Mouse (Mus musculus): ENCODE data around the gene Katnal1. TPM values are rescaled to one million over a fixed set of nuclear protein-coding genes. Genes with fewer than 3 reads are reported as not detected.

The Katnal1 gene
- total RNA-seq, 4 experiments from 2014 or later, result 55.4 to 73.6 (median 64.1) TPM

Other genes starting within 250 kb of the Katnal1 start
- gene Gm42791, start 65.8 kb upstream of the Katnal1 start, total RNA-seq (2022), result 10 to 100 TPM; 20.4 to 38.3 (median 34.6) TPM